Mouse (Mus musculus): ENCODE results near the gene Dio2. TPM values are rescaled to one million over a fixed set of nuclear protein-coding genes. Genes with fewer than 3 reads are reported as not detected.

Gene Dio2
- 0.45 and 0.63 TPM in 2 replicates for polyA plus RNA-seq (2014; fragmentation: Nextera tagmentation; extraction: Ambion mirVana)

DNA sequence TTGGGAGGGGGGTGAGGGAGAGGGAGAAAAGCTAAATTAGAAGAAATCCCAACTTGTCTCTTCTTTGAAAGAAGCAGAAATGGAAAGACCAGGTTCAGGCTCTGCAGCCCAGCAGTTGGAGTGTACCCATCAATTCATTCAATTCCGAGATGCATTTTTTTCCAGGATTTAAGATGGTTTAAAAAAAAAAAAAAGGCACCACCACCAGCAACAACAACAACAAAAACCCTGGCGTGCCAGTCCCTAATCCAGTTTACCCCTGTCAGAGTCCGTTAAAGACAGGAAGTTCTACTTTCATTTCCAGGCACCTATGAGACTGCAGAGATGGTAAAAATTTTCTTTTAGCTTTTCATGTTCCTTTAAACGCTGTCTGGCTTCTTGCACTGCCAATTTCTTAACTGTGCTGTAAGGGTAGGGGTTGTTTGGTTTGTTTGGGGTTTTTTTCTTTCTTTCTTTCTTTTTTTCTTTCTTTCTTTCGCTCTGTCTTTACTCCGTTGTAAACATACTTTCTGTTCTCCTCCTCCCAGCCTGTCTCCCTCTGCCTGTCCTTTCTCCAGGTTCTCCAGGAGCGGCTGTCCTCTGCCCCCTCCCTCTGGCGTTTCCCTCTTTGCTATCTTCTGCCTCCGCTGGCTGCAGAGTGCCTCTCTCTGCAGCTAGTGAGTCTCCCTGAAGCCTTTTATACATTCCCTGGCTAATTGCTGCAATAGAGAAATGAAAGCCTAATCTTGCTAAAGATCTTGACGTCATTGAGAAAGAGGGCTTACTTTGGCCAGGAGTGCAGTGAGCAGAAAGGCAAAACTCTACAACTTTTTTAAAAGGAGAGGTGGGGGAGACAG lies at the start of gene Dio2:
Gene Dio2 (minus strand): TSS at position 51 of the 836 bp plus-strand sequence.
- no peaks in the 10 kb centered on the region for H3K4me1 ChIP-seq (replicated peaks; ENCODE audit: control insufficient read depth, insufficient read depth, low read length)
- H3K9me3 ChIP-seq (ENCODE audit: control insufficient read depth, low read length) = no peaks in the 10 kb centered on the region
- H3K27ac ChIP-seq (ENCODE audit: low read depth, low read length) = no peak within 1 kb of the TSS
- WGBS = 34% methylated on average over 10 of the region's 10 CpGs
- H3K27me3 ChIP-seq (ENCODE audit: control insufficient read depth, insufficient read depth, low read length) = no peaks in the 10 kb centered on the region
- no peaks in the 10 kb centered on the region for H3K36me3 ChIP-seq (ENCODE audit: control insufficient read depth, insufficient read depth, low read length)
- no peak for DNase-seq (ENCODE audit: low spot score)
- H3K4me2 ChIP-seq (replicated peaks; ENCODE audit: low read depth, low read length) = no peak within 1 kb of the TSS
- H3K4me3 ChIP-seq (ENCODE audit: low read depth, low read length) = no peak within 1 kb of the TSS
- H3K9ac ChIP-seq (ENCODE audit: low read depth, low read length) = no peak within 1 kb of the TSS
- no peak for ATAC-seq (ENCODE audit: low FRiP score)

DNA sequence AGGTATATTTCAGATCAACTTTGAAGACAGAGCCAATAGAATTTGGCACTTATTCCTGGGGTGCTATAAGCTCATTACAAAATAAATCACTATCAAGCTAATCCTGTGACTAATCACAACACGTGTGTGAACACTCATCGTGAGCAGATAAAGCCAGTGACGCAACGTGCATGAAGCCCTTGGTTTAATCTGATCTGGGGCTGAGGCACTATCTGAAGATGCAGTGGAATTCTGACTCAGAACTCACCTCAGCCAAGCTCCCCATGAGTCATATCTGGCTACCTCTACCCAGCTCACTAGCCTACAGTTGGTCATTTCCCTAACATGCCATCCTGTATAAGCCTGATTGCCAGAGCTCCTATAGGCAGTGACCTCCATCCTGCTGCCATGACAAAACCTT lies 43.2 kb upstream of the Dio2 start:
- 92% methylated on average over 4 of the region's 4 CpGs for WGBS
- H3K4me1 ChIP-seq (replicated peaks; ENCODE audit: control insufficient read depth, insufficient read depth, low read length) = no peaks in the 10 kb centered on the region
- H3K27ac ChIP-seq (ENCODE audit: low read depth, low read length) = no peak overlapping the region

DNA sequence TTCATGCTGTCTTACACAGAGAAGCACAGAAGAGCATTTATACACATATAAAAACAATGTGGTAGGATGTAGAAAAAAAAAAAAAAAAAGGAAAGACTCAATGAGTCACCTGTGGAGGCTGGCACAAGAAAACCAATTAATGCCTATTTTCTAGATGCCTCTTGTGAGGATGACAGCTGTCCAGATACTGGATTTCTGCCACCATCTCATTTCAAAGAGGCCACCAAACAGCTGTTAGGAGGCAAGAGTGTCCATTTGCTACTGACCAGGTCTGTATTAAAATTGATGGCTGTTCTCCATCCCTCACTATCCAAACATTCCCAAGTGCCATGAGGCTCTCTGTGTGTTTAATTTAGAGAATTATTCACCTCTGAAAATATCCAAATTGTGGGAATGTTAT lies 6.5 kb upstream of the Dio2 start:
- no peak overlapping the region for H3K27ac ChIP-seq (ENCODE audit: low read depth, low read length)
- H3K9me3 ChIP-seq (ENCODE audit: control insufficient read depth, low read length) = no peaks in the 10 kb centered on the region
- DNase-seq (ENCODE audit: low spot score) (no peak), ATAC-seq (ENCODE audit: low FRiP score) (no peak)
- no peaks in the 10 kb centered on the region for H3K4me1 ChIP-seq (replicated peaks; ENCODE audit: control insufficient read depth, insufficient read depth, low read length)
- no peak overlapping the region for H3K9ac ChIP-seq (ENCODE audit: low read depth, low read length)
- no peak overlapping the region for H3K4me3 ChIP-seq (ENCODE audit: low read depth, low read length)
- no peak overlapping the region for H3K4me2 ChIP-seq (replicated peaks; ENCODE audit: low read depth, low read length)
- no peaks in the 10 kb centered on the region for H3K27me3 ChIP-seq (ENCODE audit: control insufficient read depth, insufficient read depth, low read length)
- H3K36me3 ChIP-seq (ENCODE audit: control insufficient read depth, insufficient read depth, low read length) = no peaks in the 10 kb centered on the region

More for the DNA sequence above, 43.2 kb upstream of the Dio2 start:
- no peak for ATAC-seq (ENCODE audit: low FRiP score)
- Histone ChIP-seq H3K36me3 (ENCODE audit: control insufficient read depth, insufficient read depth, low read length) (no peaks in the 10 kb centered on the region), H3K9me3 (ENCODE audit: control insufficient read depth, low read length) (no peaks in the 10 kb centered on the region), H3K4me2 (replicated peaks; ENCODE audit: low read depth, low read length) (no peak overlapping the region), H3K27me3 (ENCODE audit: control insufficient read depth, insufficient read depth, low read length) (no peaks in the 10 kb centered on the region), H3K4me3 (ENCODE audit: low read depth, low read length) (no peak overlapping the region), H3K9ac (ENCODE audit: low read depth, low read length) (no peak overlapping the region)
- DNase-seq (ENCODE audit: low spot score) = no peak

DNA sequence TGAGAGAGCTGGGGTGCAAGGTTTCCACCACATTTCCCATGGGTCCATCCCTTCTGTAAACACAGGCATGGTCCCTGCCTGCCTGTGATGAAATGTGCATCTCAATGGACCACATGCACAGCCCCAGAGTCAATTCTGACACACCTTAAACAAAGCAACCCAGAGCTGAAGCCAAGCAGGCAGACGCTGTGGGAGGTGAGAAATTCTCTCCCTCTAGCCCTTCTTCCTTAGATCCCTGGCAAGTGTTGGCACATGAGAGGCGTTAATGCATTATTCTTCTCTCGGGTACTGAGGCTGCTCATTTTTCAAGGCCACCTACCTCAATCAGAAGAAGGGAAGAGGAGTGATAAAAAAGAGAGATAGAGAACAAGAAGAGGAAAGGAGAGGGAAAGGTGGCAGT lies 5.4 kb upstream of the Dio2 start:
- Histone ChIP-seq H3K27ac (ENCODE audit: low read depth, low read length) (no peak overlapping the region), H3K9ac (ENCODE audit: low read depth, low read length) (no peak overlapping the region), H3K4me2 (replicated peaks; ENCODE audit: low read depth, low read length) (no peak overlapping the region), H3K4me1 (replicated peaks; ENCODE audit: control insufficient read depth, insufficient read depth, low read length) (no peaks in the 10 kb centered on the region), H3K27me3 (ENCODE audit: control insufficient read depth, insufficient read depth, low read length) (no peaks in the 10 kb centered on the region), H3K4me3 (ENCODE audit: low read depth, low read length) (no peak overlapping the region), H3K9me3 (ENCODE audit: control insufficient read depth, low read length) (no peaks in the 10 kb centered on the region), H3K36me3 (ENCODE audit: control insufficient read depth, insufficient read depth, low read length) (no peaks in the 10 kb centered on the region)
- WGBS = 55% methylated on average over 3 of the region's 3 CpGs
- no peak for DNase-seq (ENCODE audit: low spot score)
- no peak for ATAC-seq (ENCODE audit: low FRiP score)

DNA sequence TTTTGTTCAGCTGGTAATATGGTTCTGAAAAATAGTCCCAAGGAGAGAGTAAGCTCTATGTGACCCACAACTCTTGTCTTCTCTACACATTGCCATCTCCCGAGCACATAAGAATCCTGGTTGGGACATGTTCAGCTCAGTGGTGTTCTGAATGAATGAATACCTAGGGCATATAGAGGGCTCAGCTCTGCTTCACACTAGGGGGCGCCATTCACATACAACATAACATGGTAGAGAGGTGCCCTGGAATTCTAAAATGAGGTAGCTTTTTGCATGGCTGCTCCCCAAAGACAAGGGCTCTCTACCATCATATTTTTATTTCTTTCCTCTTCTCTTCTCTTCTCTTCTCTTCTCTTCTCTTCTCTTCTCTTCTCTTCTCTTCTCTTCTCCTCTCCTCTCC lies 2.2 kb upstream of the Dio2 start:
- peak; percentile 65 for DNase-seq (ENCODE audit: low spot score)
- Histone ChIP-seq H3K4me3 (ENCODE audit: low read depth, low read length) (no peak overlapping the region), H3K9me3 (ENCODE audit: control insufficient read depth, low read length) (no peaks in the 10 kb centered on the region), H3K4me1 (replicated peaks; ENCODE audit: control insufficient read depth, insufficient read depth, low read length) (no peaks in the 10 kb centered on the region), H3K36me3 (ENCODE audit: control insufficient read depth, insufficient read depth, low read length) (no peaks in the 10 kb centered on the region), H3K27me3 (ENCODE audit: control insufficient read depth, insufficient read depth, low read length) (no peaks in the 10 kb centered on the region), H3K4me2 (replicated peaks; ENCODE audit: low read depth, low read length) (no peak overlapping the region), H3K9ac (ENCODE audit: low read depth, low read length) (no peak overlapping the region), H3K27ac (ENCODE audit: low read depth, low read length) (no peak overlapping the region)
- no peak for ATAC-seq (ENCODE audit: low FRiP score)
- 30% methylated on average over 2 of the region's 2 CpGs for WGBS

DNA sequence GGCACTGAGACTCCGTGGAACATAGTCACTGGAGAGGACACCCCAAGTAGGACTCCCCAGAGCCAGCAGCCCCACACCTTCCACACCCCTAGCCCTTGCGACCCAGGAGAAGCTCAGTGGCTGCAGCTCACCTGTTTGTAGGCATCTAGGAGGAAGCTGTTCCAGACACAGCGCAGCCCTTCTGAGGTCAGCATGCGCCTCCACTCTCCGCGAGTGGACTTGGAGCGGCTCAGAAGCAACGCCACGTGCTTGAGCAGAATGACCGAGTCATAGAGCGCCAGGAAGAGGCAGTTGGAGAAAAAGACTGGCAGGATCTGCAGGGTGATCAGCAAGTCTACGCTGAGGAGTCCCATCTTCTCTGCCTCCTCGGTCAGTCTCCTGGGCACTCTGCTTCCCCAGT lies 306 bp downstream of the Dio2 start:
- Histone ChIP-seq H3K27me3 (ENCODE audit: control insufficient read depth, insufficient read depth, low read length) (no peaks in the 10 kb centered on the region), H3K36me3 (ENCODE audit: control insufficient read depth, insufficient read depth, low read length) (no peaks in the 10 kb centered on the region), H3K4me3 (ENCODE audit: low read depth, low read length) (no peak overlapping the region), H3K4me2 (replicated peaks; ENCODE audit: low read depth, low read length) (no peak overlapping the region), H3K4me1 (replicated peaks; ENCODE audit: control insufficient read depth, insufficient read depth, low read length) (no peaks in the 10 kb centered on the region), H3K9ac (ENCODE audit: low read depth, low read length) (no peak overlapping the region), H3K9me3 (ENCODE audit: control insufficient read depth, low read length) (no peaks in the 10 kb centered on the region), H3K27ac (ENCODE audit: low read depth, low read length) (no peak overlapping the region)
- WGBS = 88% methylated on average over 13 of the region's 13 CpGs
- DNase-seq (ENCODE audit: low spot score) = no peak
- ATAC-seq (ENCODE audit: low FRiP score) = no peak

DNA sequence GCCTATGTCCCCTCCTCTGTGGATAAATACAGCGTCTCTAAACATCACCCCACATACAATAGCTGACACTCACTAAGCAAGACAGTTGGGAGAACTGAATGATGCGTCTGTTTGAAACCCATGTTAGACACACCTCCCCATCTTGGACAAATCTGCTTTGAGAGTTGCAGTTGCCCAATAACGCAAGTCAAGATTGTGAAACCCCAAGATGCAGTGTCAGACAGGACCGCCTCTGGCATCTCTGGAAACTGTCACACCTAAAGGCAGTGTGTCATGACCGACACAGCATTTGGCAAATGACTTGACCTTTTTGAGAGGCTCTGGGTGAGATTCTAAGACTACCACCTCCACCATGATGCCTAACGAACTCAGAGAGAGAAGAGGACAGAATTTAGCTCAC lies 2.8 kb downstream of the Dio2 start:
- ATAC-seq (ENCODE audit: low FRiP score) (no peak), DNase-seq (ENCODE audit: low spot score) (no peak)
- no peak overlapping the region for H3K4me2 ChIP-seq (replicated peaks; ENCODE audit: low read depth, low read length)
- H3K27me3 ChIP-seq (ENCODE audit: control insufficient read depth, insufficient read depth, low read length) = no peaks in the 10 kb centered on the region
- no peak overlapping the region for H3K27ac ChIP-seq (ENCODE audit: low read depth, low read length)
- no peak overlapping the region for H3K4me3 ChIP-seq (ENCODE audit: low read depth, low read length)
- no peaks in the 10 kb centered on the region for H3K4me1 ChIP-seq (replicated peaks; ENCODE audit: control insufficient read depth, insufficient read depth, low read length)
- WGBS = 94% methylated on average over 6 of the region's 6 CpGs
- no peak overlapping the region for H3K9ac ChIP-seq (ENCODE audit: low read depth, low read length)
- H3K36me3 ChIP-seq (ENCODE audit: control insufficient read depth, insufficient read depth, low read length) = no peaks in the 10 kb centered on the region
- no peaks in the 10 kb centered on the region for H3K9me3 ChIP-seq (ENCODE audit: control insufficient read depth, low read length)

DNA sequence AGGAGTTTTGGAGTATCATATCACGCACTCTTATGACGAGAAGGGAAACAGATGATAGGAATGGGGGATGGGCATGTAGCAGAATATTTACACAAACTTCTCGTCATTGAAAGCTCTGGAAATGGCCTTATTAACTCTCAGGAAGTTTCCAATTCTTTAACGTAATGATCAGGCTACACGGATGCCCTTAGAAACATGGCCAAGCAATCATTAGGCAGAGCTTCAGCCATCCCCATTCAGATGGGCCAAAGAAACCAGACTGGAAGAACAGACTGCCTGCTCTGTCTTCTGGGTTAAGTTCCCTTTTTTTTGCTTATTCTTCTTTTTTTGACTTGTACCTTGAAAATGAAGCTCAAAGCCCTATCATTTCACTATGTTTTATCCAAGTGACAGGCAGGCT lies 3.7 kb downstream of the Dio2 start:
- ATAC-seq (ENCODE audit: low FRiP score) (no peak), DNase-seq (ENCODE audit: low spot score) (no peak)
- 84% methylated on average over 5 of the region's 5 CpGs for WGBS

DNA sequence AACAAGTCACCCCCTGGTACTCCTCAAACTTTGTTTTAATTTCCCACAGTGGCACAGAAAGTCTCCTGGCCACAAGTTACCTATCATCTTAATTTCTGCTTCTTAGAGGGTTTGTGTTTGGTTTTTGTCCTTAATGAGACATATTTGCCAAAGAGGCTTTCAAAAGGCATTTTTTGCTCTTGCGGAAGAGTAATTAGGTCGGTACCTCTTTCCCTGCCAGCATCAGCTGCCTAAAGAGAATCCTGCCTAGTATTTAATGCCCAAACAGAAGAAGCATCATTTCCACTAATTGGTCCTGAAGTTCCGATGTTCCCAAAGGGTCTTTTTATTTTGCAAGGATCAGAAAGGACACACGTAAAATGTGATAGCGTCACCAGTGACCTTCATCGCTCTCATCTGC lies 4.5 kb downstream of the Dio2 start:
- no peak overlapping the region for H3K4me2 ChIP-seq (replicated peaks; ENCODE audit: low read depth, low read length)
- H3K27me3 ChIP-seq (ENCODE audit: control insufficient read depth, insufficient read depth, low read length) = no peaks in the 10 kb centered on the region
- DNase-seq (ENCODE audit: low spot score) (no peak), ATAC-seq (ENCODE audit: low FRiP score) (no peak)
- WGBS = 89% methylated on average over 6 of the region's 6 CpGs
- H3K4me1 ChIP-seq (replicated peaks; ENCODE audit: control insufficient read depth, insufficient read depth, low read length) = no peaks in the 10 kb centered on the region
- no peak overlapping the region for H3K27ac ChIP-seq (ENCODE audit: low read depth, low read length)
- H3K9me3 ChIP-seq (ENCODE audit: control insufficient read depth, low read length) = no peaks in the 10 kb centered on the region
- H3K36me3 ChIP-seq (ENCODE audit: control insufficient read depth, insufficient read depth, low read length) = no peaks in the 10 kb centered on the region
- H3K9ac ChIP-seq (ENCODE audit: low read depth, low read length) = no peak overlapping the region
- H3K4me3 ChIP-seq (ENCODE audit: low read depth, low read length) = no peak overlapping the region

More for the DNA sequence above, 3.7 kb downstream of the Dio2 start:
- H3K36me3 ChIP-seq (ENCODE audit: control insufficient read depth, insufficient read depth, low read length) = no peaks in the 10 kb centered on the region
- no peaks in the 10 kb centered on the region for H3K27me3 ChIP-seq (ENCODE audit: control insufficient read depth, insufficient read depth, low read length)
- no peak overlapping the region for H3K4me3 ChIP-seq (ENCODE audit: low read depth, low read length)
- no peaks in the 10 kb centered on the region for H3K4me1 ChIP-seq (replicated peaks; ENCODE audit: control insufficient read depth, insufficient read depth, low read length)
- no peak overlapping the region for H3K4me2 ChIP-seq (replicated peaks; ENCODE audit: low read depth, low read length)
- H3K27ac ChIP-seq (ENCODE audit: low read depth, low read length) = no peak overlapping the region
- no peak overlapping the region for H3K9ac ChIP-seq (ENCODE audit: low read depth, low read length)
- no peaks in the 10 kb centered on the region for H3K9me3 ChIP-seq (ENCODE audit: control insufficient read depth, low read length)

Data from hindbrain, embryonic 11.5 days (tissue).